Mouse (Mus musculus): ENCODE results near the gene Ttyh3. TPM values are rescaled to one million over a fixed set of nuclear protein-coding genes. Genes with fewer than 3 reads are reported as not detected.
A peak's percentile ranks its signal among the peaks of the same experiment; 100 is the strongest.

Ttyh3 gene
- polyA plus RNA-seq, 1 experiment from 2014 or later = 72.3 TPM

- no peak for ATAC-seq (ENCODE audit: low read depth)
Observed at GRCm38 (mm10) chr5:140605228-140605627, 43.6 kb downstream of the Ttyh3 start.

DNA sequence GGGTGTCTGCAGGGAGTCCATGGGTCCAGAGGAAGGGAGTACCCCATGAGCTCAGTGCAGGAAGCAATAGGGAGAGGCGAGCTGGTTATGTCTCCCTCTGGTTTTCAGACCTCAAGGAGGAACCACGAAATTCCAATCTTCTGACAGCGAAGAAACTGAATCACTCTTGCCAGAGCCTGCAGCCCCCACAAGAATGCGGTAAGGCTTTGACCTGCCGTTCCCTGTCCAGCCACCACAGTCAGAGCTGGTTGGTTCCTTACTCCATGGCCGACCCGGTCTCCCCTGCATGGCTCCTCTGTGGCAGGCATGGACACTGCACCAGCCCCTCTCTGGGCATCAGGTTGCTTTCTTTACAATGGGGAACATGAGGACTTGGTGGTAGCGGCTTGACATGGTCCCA, 44.4 kb downstream of the Ttyh3 start:
- H3K36me3 ChIP-seq = no peaks in the 10 kb centered on the region
- no peak for ATAC-seq (ENCODE audit: low read depth)
- H3K4me3 ChIP-seq = no peak overlapping the region
- WGBS = 79% methylated on average over 8 of the region's 8 CpGs
- H3K27me3 ChIP-seq = peaks cover 18% of the 10 kb centered on the region
- no peak overlapping the region for H3K27ac ChIP-seq (replicated peaks)
- H3K9ac ChIP-seq = no peak overlapping the region
- peaks cover 51% of the 10 kb centered on the region for H3K4me1 ChIP-seq (replicated peaks)
- no peak overlapping the region for H3K4me2 ChIP-seq
- H3K9me3 ChIP-seq = no peaks in the 10 kb centered on the region

More at GRCm38 (mm10) chr5:140605228-140605627, 43.6 kb downstream of the Ttyh3 start:
- Histone ChIP-seq H3K9ac (no peak overlapping the region), H3K36me3 (no peaks in the 10 kb centered on the region), H3K4me1 (replicated peaks) (peaks cover 57% of the 10 kb centered on the region), H3K9me3 (no peaks in the 10 kb centered on the region), H3K4me2 (0 out of 2 replicates have a peak overlapping the region, but pooled peaks have one; percentile 9), H3K27me3 (peaks cover 18% of the 10 kb centered on the region), H3K4me3 (no peak overlapping the region), H3K27ac (replicated peaks) (no peak overlapping the region)
- 17% methylated on average over 3 of the region's 3 CpGs for WGBS

GRCm38 (mm10) chr5:140602540-140602939, 46.3 kb downstream of the Ttyh3 start:
- 37% methylated on average over 2 of the region's 2 CpGs for WGBS
- Histone ChIP-seq H3K27ac (replicated peaks) (no peak overlapping the region), H3K9ac (no peak overlapping the region), H3K4me3 (no peak overlapping the region), H3K4me1 (replicated peaks) (peaks cover 34% of the 10 kb centered on the region), H3K27me3 (peaks cover 11% of the 10 kb centered on the region), H3K36me3 (no peaks in the 10 kb centered on the region), H3K4me2 (no peak overlapping the region), H3K9me3 (no peaks in the 10 kb centered on the region)
- ATAC-seq (ENCODE audit: low read depth) = no peak

DNA sequence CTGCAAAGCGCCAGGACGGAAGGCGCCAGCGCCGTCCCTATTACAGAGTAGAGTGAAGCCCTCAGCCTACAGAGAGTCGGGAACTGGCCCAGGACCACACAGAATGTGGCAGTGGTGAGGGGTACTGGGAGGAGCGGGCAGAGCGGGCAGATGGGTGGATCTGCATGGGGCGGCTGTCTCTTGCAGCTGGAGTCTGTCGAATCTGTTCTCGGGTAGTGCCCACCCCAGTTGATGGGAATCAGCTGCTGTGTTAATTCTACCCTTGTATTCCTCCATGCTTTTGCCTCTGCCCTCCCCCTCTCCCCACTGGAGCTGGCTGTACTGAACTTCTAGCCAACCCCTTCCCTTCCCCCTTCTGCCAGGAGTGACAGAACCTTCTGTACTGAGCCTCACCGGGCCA, 47.1 kb downstream of the Ttyh3 start:
- no peaks in the 10 kb centered on the region for H3K9me3 ChIP-seq
- 63% methylated on average over 12 of the region's 12 CpGs for WGBS
- peaks cover 25% of the 10 kb centered on the region for H3K4me1 ChIP-seq (replicated peaks)
- no peak overlapping the region for H3K9ac ChIP-seq
- no peaks in the 10 kb centered on the region for H3K36me3 ChIP-seq
- ATAC-seq (ENCODE audit: low read depth) = peak; percentile 22; the same call in 1 of the 2 replicates
- no peak overlapping the region for H3K4me3 ChIP-seq
- no peak overlapping the region for H3K27ac ChIP-seq (replicated peaks)
- no peak overlapping the region for H3K4me2 ChIP-seq
- H3K27me3 ChIP-seq = peaks cover 5% of the 10 kb centered on the region

DNA sequence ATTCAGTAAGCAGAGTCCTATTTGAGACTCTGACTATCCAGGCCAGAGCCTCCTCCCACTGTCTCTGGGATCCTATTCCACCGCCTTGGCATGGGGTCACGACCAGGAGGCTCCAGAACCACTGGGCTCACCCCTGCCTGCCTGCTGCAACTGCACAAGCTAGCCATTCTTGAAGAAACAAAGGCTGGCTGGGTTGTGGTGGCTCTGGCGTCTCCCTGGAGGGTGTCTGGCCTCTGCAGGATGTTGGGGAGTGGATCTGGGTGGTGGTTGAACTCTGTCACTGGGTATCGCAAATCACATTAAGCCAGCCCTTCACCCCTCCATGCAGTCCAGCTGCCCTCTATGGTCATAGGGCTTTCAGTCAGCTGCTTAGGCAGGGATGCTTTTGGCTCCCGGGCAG, 48.9 kb downstream of the Ttyh3 start:
- no peak for ATAC-seq (ENCODE audit: low read depth)
- no peaks in the 10 kb centered on the region for H3K9me3 ChIP-seq
- H3K9ac ChIP-seq = no peak overlapping the region
- H3K27me3 ChIP-seq = no peaks in the 10 kb centered on the region
- no peaks in the 10 kb centered on the region for H3K36me3 ChIP-seq
- no peak overlapping the region for H3K4me3 ChIP-seq
- no peak overlapping the region for H3K27ac ChIP-seq (replicated peaks)
- peaks cover 8% of the 10 kb centered on the region for H3K4me1 ChIP-seq (replicated peaks)
- no peak overlapping the region for H3K4me2 ChIP-seq
- 37% methylated on average over 5 of the region's 5 CpGs for WGBS

DNA sequence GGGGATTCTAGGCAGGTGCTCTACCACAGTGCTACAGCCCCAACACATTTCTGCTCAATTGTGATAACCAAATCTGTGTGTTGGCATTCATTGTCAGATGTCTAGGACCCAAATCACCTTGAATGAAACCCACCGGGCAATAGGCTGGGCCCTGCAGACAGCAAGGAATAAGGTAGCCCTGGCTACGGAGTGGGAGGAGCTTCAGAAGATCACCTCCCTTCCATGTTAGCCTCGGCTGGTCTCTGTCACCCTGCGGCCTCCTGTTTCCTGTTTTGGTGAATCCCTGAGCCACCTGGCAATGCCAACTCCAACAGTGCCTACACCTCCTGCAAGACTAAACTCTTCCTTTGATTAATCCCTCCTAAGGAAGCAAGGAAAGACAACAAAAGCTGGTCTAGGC, 51.0 kb downstream of the Ttyh3 start:
- no peak overlapping the region for H3K27ac ChIP-seq (replicated peaks)
- no peak for ATAC-seq (ENCODE audit: low read depth)
- H3K9ac ChIP-seq = no peak overlapping the region
- no peaks in the 10 kb centered on the region for H3K27me3 ChIP-seq
- peaks cover 2% of the 10 kb centered on the region for H3K4me1 ChIP-seq (replicated peaks)
- H3K4me2 ChIP-seq = no peak overlapping the region
- H3K4me3 ChIP-seq = no peak overlapping the region
- 85% methylated on average over 4 of the region's 4 CpGs for WGBS
- no peaks in the 10 kb centered on the region for H3K9me3 ChIP-seq
- no peaks in the 10 kb centered on the region for H3K36me3 ChIP-seq

- 77% methylated on average over 18 of the region's 18 CpGs for WGBS
- H3K4me3 ChIP-seq = no peak overlapping the region
- no peak overlapping the region for H3K27ac ChIP-seq (replicated peaks)
- H3K9me3 ChIP-seq = no peaks in the 10 kb centered on the region
- peaks cover 2% of the 10 kb centered on the region for H3K4me1 ChIP-seq (replicated peaks)
- H3K36me3 ChIP-seq = no peaks in the 10 kb centered on the region
- no peak for ATAC-seq (ENCODE audit: low read depth)
- H3K9ac ChIP-seq = no peak overlapping the region
- no peaks in the 10 kb centered on the region for H3K27me3 ChIP-seq
- H3K4me2 ChIP-seq = no peak overlapping the region
Observed at GRCm38 (mm10) chr5:140596927-140597588, 51.8 kb downstream of the Ttyh3 start.

- Histone ChIP-seq H3K4me1 (replicated peaks) (peaks cover 2% of the 10 kb centered on the region), H3K27me3 (no peaks in the 10 kb centered on the region)
Observed at GRCm38 (mm10) chr5:140596426-140596825, 52.4 kb downstream of the Ttyh3 start.

GRCm38 (mm10) chr5:140594846-140595245, 54.0 kb downstream of the Ttyh3 start:
- Histone ChIP-seq H3K4me3 (no peak overlapping the region), H3K27me3 (no peaks in the 10 kb centered on the region), H3K9me3 (no peaks in the 10 kb centered on the region), H3K4me2 (no peak overlapping the region), H3K4me1 (replicated peaks) (peaks cover 1% of the 10 kb centered on the region), H3K27ac (replicated peaks) (no peak overlapping the region), H3K9ac (no peak overlapping the region), H3K36me3 (no peaks in the 10 kb centered on the region)
- no peak for ATAC-seq (ENCODE audit: low read depth)
- 76% methylated on average over 5 of the region's 5 CpGs for WGBS

More at GRCm38 (mm10) chr5:140596426-140596825, 52.4 kb downstream of the Ttyh3 start:
- H3K9ac ChIP-seq = no peak overlapping the region
- H3K9me3 ChIP-seq = no peaks in the 10 kb centered on the region
- ATAC-seq (ENCODE audit: low read depth) = no peak
- no peak overlapping the region for H3K4me2 ChIP-seq
- no peaks in the 10 kb centered on the region for H3K36me3 ChIP-seq
- no peak overlapping the region for H3K27ac ChIP-seq (replicated peaks)
- no peak overlapping the region for H3K4me3 ChIP-seq
- WGBS = 78% methylated on average over 3 of the region's 3 CpGs

GRCm38 (mm10) chr5:140589082-140589774, 59.6 kb downstream of the Ttyh3 start:
- Histone ChIP-seq H3K4me3 (no peak overlapping the region), H3K36me3 (no peaks in the 10 kb centered on the region), H3K9me3 (no peaks in the 10 kb centered on the region), H3K4me1 (replicated peaks) (peaks cover 5% of the 10 kb centered on the region), H3K9ac (no peak overlapping the region), H3K27ac (replicated peaks) (no peak overlapping the region), H3K27me3 (no peaks in the 10 kb centered on the region), H3K4me2 (no peak overlapping the region)
- WGBS = 93% methylated on average over 16 of the region's 16 CpGs
- ATAC-seq (ENCODE audit: low read depth) = no peak

DNA sequence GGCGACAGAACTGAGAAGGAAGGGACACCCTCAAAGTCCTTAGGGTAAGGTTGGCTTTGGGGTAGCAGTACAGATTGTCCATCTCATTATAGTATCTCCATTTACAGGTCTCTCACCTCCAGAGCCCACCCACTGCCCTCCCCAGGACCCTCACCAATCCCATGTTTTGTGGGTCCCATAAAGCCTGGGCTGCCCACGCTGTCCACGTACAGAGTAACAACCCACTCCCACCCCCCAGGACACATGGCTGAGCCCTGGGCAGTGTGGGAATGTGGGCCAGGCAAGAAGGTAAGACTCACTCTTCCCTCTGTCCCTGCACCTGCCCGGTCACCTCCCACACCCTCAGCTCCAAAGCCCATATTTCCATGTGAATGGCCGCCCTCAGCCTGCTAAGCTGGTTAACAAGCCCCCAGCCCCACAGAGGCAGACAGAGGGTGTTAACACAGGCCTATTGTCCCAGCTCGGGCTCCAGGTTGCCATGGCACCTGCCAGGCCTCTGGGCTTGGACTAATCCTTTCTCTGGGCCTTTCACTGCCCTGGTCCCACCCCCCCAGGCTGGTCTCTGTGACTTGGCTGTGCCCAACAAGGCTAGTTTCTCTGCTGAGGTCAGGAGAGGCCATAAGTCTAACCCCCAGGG, 65.0 kb downstream of the Ttyh3 start:
- Histone ChIP-seq H3K4me1 (replicated peaks) (peaks cover 52% of the 10 kb centered on the region), H3K27ac (replicated peaks) (peak overlapping the region; percentile 72), H3K27me3 (no peaks in the 10 kb centered on the region), H3K9ac (peak overlapping the region; percentile 52), H3K4me3 (no peak overlapping the region), H3K36me3 (no peaks in the 10 kb centered on the region), H3K4me2 (no peak overlapping the region), H3K9me3 (no peaks in the 10 kb centered on the region)
- ATAC-seq (ENCODE audit: low read depth) = peak; percentile 71
- 9% methylated on average over 6 of the region's 6 CpGs for WGBS

DNA sequence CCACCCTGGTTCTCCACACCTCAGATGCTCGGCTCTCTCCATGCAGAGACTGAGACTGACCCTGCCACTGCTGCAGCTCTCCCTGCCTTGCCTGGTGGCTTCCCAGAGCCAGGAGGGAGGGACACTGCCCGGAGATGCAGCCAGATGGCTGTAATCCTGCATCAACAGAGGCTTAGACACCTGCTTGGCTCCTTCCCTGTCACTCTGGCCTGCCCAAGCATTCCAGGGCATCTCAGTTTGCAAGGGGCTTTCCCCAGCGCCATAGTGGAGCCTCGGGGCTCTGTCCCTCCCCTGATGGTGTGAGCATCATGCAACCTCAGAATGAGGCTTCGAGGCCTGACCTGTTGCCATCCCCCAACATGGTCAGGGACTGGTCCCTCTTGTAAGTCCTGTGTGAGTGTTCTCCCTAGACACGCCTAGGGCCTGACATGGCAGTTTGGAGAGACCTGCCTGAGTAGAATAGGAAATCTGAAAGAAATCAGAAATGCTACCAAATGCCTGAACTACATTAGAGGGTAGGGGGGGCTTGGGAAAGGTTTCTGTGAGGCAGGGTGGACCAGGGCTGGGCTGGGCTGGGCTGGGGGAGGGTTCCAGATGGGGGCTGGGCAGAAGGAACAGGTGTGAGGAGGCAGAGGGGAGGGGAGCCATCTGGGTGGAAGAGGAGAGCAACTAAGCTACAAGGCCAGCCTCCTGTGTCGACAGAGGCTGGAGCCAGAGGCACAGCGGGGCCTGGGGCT, 65.7 kb downstream of the Ttyh3 start:
- Histone ChIP-seq H3K27me3 (no peaks in the 10 kb centered on the region), H3K4me1 (replicated peaks) (peaks cover 56% of the 10 kb centered on the region), H3K9ac (peak overlapping the region; percentile 31), H3K27ac (replicated peaks) (peak overlapping the region; percentile 72), H3K36me3 (no peaks in the 10 kb centered on the region), H3K4me2 (no peak overlapping the region), H3K4me3 (no peak overlapping the region), H3K9me3 (no peaks in the 10 kb centered on the region)
- 18% methylated on average over 8 of the region's 8 CpGs for WGBS
- ATAC-seq (ENCODE audit: low read depth) = 0 out of 2 replicates have a peak, but pooled peaks have one; percentile 17

Data from neural tube, embryonic 13.5 days (tissue).